Mouse (Mus musculus): ENCODE measurements around the gene Cdyl.

Gene Cdyl

DNA sequence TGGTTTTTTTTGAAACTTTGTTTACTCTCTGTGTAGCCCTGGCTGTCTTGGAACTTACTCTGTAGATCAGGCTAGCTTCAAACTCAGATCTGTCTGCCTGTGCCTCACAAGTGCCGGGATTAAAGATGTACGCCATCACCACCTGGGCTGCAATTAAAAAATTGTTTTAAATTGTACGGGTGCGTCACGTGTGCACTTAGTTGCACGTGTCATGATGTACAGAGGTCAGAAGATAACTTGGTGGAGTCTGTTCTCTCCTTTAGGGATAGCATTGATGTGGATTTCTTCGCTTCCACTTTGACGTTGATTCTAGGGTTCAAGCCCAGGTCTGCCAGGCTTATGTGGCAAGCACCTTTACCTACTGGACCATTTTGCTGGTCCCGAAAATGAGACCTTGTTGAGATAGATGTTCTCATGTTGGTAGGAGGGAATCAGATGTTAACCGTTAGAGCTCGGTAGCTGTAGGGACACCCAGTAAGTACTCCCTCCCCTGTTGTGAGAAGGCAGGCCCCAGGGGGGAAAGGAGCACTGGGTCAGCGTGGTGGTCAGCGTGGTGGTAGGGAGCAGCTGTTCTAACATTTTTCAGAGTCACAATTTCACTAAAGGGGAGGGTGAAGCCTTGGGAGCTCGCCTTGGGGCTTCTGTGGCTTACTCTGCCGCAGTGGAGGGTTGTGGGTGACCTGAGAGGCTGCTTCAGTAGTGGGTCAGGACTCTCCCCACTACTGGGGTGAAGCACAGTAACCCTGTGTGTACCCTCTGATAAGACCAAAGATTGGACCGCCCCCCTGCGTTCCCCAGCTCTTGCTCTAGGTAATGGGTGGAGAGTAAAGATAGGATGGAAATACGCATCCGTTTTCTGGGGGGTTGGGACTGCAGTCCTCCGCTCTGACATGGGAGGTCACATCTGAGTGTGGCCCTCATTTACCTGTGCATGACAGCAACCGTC is 97.0 kb downstream of the Cdyl start:
- CTCF ChIA-PET = no interaction called here

DNA sequence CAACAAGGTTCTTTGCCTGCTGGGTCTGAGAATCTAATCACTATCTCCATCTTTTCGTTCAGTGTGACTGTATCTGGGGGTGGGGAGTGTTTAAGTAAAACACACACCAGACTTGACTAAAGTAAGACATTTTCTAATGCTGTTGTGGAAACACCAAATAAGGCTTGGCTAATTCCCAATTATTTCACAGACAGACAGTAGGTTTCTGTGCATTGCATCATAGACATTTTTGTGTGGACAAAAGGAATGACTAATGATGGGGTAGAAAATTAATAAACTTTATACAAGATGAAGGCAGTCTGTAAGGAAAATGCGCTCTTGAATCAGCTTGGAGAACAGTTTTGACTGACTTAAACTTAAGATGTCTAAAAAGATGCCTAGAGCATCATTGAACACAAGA is 100.7 kb downstream of the Cdyl start:
- CTCF ChIA-PET = no interaction called here

DNA sequence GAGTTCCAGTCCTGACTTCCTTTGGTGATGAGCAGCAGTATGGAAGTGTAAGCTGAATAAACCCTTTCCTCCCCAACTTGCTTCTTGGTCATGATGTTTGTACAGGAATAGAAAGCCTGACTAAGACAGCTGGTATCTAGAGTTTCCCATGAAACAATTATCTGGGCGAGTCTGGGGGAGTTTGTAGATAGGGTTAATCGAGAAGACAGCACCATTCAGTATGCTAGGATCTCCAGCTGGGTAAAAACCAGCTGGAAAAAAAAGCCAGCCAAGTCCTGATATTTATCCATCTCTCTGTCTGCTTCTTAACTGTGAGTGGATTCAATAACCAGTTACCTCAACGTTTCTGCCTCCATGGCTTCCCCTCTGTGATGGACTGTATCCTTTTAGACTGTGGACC is 104.9 kb downstream of the Cdyl start:
- CTCF ChIA-PET = no interaction called here

DNA sequence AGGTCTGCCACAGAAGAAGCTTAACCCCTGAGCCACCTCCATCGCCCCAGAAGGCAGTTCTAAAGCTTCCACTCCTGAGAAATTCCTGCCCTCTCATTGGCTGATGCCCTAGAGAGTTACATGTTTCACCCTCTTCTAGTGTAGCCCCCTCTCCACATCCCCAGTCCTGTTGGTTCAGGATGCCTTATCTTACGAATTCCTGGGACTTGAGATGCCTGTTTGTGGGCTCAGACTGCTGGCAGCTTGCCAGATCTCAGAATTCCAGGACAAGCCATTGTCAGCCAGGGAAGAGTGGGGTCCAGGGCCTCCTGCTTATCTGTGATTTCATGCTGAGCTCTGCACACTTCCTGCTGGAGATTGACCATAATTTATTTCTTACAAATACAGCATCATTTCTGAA is 106.2 kb downstream of the Cdyl start:
- CTCF ChIA-PET = no interaction called here

- CTCF ChIA-PET = no interaction called here
Measured at GRCm38 (mm10) chr13:35769673-35770072, 110.0 kb downstream of the Cdyl start.

- CTCF ChIA-PET = interaction anchor here (0.6 kb wide), 1 partner anchor 701 kb away, joined by 3 read pairs; no protein-coding TSS in a partner anchor
Measured at GRCm38 (mm10) chr13:35770421-35770820, 110.8 kb downstream of the Cdyl start.

DNA sequence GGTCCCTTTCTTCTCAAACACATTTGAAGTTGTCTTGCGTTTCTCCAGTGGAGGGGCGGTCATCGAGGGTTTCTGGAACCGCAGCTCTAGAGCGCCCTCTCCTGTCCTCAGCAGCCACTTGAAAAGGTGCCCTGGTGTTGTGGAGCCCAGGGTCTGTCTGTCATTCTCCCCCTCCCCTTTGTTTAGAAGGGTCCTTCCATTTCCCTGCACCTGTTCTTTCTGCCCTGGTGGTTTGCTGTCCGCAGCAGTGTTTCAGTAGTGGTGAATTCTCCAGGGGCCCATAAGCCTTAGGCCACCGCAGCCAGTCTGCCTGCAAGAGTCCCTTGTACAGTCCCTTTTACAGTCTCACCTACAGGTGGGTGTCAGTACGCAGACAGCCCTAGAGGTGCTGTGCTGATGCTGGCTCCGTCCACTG is 112.3 kb downstream of the Cdyl start:
- CTCF ChIA-PET = no interaction called here

DNA sequence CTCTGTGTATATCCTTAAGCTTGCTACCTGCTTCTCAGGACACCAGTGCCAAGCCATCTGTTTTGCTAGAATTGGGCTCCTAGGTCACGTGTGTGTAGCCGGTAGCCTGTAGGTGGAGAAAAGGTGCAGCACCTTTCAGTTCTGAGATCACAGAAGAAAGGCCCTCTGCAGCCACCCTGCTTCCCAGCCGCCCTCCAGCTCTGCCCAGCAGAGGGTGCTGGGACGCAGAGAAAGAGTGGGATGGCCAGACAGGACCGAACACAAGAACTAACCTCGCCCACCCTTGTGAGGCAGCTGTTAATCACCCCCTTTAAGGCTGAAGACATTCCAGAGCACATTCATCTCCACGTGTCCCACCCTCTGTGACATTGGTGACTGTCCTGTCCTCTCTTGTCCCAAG is 114.1 kb downstream of the Cdyl start:
- CTCF ChIA-PET = no interaction called here

- CTCF ChIA-PET = interaction anchor here (0.6 kb wide), 2 partner anchors 700 to 1290 kb away, joined by 6 to 9 read pairs; no protein-coding TSS in a partner anchor
Measured at GRCm38 (mm10) chr13:35776123-35776522, 116.5 kb downstream of the Cdyl start.

GRCm38 (mm10) chr13:35780714-35781113 is 121.1 kb downstream of the Cdyl start:
- CTCF ChIA-PET = no interaction called here

DNA sequence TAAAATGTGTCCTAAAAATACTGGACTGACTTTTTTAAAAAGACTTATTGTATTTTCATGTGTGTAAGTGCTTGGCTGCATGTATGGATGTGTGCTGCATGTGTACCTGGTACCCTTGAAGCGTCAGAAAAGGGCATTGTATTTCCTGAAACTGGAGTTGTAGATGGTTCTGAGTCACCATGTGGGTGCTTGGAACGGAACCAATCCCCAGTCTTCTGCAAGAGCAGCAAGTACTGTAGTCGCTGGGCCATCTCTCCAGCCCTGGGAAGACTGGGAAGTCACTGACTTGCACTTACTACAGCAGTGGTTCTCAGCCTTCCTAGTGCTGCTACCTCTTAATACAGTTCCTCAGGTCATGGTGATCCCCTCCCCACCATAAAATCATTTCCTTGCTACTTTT is 122.1 kb downstream of the Cdyl start:
- CTCF ChIA-PET = no interaction called here

- CTCF ChIA-PET = interaction anchor here (1.2 kb wide), 1 partner anchor 16 kb away, joined by 3 read pairs; no protein-coding TSS in a partner anchor
Measured at GRCm38 (mm10) chr13:35782949-35783348, 123.3 kb downstream of the Cdyl start.

DNA sequence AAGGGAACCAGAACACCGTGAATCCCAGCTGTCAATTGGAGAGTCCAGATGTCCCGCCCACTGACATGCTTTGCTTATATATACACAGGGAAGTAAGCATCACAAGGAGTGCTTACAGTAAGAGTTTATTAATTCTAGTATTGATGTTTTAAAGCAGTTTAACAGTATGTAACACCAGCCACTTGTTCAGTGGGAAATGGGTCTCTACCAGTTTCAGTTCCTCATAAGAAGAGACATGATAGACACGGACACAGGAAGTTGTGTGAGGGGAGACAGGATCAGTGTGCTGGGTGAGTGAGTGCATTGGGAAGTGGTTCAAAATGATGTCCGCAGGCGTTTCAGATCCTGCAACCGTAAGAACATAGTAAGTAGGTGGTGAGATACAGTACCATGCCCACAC is 123.9 kb downstream of the Cdyl start:
- CTCF ChIA-PET = interaction anchor here (1.2 kb wide), 1 partner anchor 15 kb away, joined by 3 read pairs; no protein-coding TSS in a partner anchor

GRCm38 (mm10) chr13:35784281-35784680 is 124.6 kb downstream of the Cdyl start:
- CTCF ChIA-PET = no interaction called here

DNA sequence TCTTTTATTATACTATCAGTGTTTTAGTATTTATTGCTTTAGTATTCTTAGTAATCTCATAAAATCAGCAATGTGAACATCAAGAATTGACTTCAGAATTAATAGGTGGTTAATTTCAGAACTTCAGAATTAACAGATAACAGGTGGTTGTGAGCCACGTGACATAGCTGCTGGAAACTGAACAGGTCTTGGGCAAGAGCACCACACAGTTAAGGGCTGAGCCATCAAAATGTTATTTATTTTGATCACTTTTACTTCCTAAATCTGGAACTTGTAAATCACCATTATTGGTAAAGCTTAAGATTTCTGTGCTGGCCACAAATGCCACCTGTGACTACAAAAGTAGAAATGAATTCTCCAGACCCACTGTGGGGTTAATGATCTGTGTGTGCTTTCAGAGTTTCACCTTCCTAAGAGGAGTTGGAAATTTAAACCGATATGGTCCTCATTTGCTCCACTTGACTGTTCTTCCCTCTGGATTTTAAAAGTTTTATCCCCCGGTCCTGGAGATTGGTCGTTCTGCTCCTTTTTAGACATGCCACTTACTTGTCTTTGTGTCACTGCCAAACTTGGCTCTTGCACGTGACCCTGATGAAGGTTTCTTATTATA is 125.8 kb downstream of the Cdyl start:
- CTCF ChIA-PET = no interaction called here

- CTCF ChIA-PET = interaction anchor here (0.6 kb wide), 1 partner anchor 1483 kb away, joined by 7 read pairs; no protein-coding TSS in a partner anchor
Measured at GRCm38 (mm10) chr13:35786726-35787399, 127.2 kb downstream of the Cdyl start.

- CTCF ChIA-PET = interaction anchor here (0.5 kb wide), 1 partner anchor 388 kb away, joined by 15 read pairs; no protein-coding TSS in a partner anchor
Measured at GRCm38 (mm10) chr13:35789577-35789976, 129.9 kb downstream of the Cdyl start.

- CTCF ChIA-PET = no interaction called here
Measured at GRCm38 (mm10) chr13:35790431-35790830, 130.8 kb downstream of the Cdyl start.

- CTCF ChIA-PET = interaction anchor here (0.5 kb wide), 1 partner anchor 1141 kb away, joined by 3 read pairs; the partner anchor contains the start of gene Pxdc1
Measured at GRCm38 (mm10) chr13:35794309-35794708, 134.7 kb downstream of the Cdyl start.

DNA sequence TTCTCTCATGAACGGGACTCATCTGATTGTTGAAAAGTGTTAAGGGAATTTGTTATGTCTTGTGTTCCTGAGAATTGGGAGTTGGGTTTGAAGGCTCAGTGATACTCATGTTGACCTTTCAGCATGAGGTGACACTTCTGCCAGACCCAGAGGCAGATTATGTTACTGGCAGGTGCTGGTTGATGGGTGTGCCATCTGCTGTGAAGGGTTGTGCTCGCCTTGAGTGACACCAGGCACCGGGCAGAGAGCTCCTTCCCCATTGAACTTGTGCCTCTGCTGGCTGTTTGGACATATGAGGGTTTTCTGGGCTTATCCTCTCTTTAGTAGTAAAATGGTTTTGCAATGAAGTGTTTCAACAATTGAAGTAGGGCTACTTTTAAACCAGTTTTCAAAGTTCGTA is 135.1 kb downstream of the Cdyl start:
- CTCF ChIA-PET = interaction anchor here (0.5 kb wide), 1 partner anchor 1141 kb away, joined by 3 read pairs; the partner anchor contains the start of gene Pxdc1

DNA sequence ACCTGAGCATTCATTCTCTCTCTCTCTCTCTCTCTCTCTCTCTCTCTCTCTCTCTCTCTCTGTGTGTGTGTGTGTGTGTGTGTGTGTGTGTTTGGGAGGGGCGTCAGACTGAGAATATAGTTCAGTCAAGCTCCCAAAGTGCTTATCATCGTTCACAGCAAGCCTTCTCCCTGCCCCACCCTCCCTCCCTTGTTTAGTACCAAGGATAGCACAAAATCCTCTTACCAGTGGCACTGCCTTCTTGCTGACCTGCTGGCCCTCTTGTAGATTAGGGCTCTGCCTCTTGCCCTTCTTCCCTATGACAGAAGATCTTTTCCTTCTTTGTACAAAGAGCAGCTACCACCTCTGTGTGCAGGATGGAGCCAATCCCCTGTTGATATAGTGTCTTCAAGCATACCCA is 136.3 kb downstream of the Cdyl start:
- CTCF ChIA-PET = no interaction called here

DNA sequence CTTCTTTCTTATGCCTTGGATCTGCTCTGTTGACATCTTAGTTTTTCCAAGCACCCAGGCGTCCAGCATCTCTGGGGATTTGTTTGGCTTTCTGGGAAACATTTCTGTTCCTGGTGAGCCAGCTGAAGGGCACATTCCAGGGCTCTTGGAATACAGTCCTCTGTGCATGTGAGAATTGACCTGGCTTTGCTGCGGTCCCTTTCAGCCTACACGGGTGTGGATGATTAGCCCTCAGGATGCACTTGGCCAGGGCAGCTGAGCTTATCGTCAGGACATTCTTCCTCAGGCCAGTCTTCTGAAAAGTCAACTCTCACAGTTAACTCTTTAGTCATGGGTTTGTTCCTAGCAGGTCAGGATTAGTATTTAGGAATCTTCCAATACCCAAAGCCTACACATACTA is 136.7 kb downstream of the Cdyl start:
- CTCF ChIA-PET = no interaction called here

Measured in spleen, embryonic (tissue).